8 mouse cellular contexts compared by ENCODE assay signal in genomic region chr17:34972069-34972749, GRCm38 (mm10). TPM values are rescaled to one million over a fixed set of nuclear protein-coding genes. Genes with fewer than 3 reads are reported as not detected.
DNase-seq lines count a peak whose midpoint lies in the region; ATAC-seq and TF ChIP-seq lines count a peak whose summit lies in the region.
"Not testable (repeated sequence)": the region's sequence is repeated elsewhere in the genome, so short reads cannot be mapped to it uniquely, and the experiment has no call there.

TSS of gene Hspa1a (minus strand) at chr17:34972156.
TSS of gene Hspa1l (plus strand) at chr17:34972703.

- WGBS in liver, embryonic 14.5 days (ENCODE audit: insufficient replicate concordance), result under 1% methylated on average over 30 of the region's 33 CpGs

- H3K36me3 ChIP-seq in ES-Bruce4 (ENCODE audit: control insufficient read depth, insufficient read depth, low read length, poor library complexity, severe bottlenecking); liver, embryonic 14.5 days (replicated peaks; ENCODE audit: control insufficient read depth, insufficient read depth, low read depth); myocyte (ENCODE audit: control insufficient read depth, insufficient read depth): not testable (repeated sequence)

- H3K9me3 ChIP-seq in ES-Bruce4 (replicated peaks; ENCODE audit: control insufficient read depth, insufficient read depth, low read length, poor library complexity, severe bottlenecking); liver, embryonic 14.5 days (ENCODE audit: control insufficient read depth, low read length): not testable (repeated sequence)

- H3K4me2 ChIP-seq in liver, embryonic 14.5 days (ENCODE audit: low read depth), result peak within 1 kb of the TSS; percentile 72
- H3K4me2 ChIP-seq in myocyte (ENCODE audit: low read depth), result peak within 1 kb of the TSS; percentile 39

- ATAC-seq in frontal cortex, adult (ENCODE audit: low TSS enrichment), result peak; percentile 93
- ATAC-seq in liver, embryonic 14.5 days (ENCODE audit: insufficient read depth), result peak; percentile 91

- not testable (repeated sequence) for H3K79me2 ChIP-seq in myocyte (ENCODE audit: control insufficient read depth, insufficient read depth)

- H3K4me1 ChIP-seq in ES-Bruce4 (ENCODE audit: control insufficient read depth, insufficient read depth, low read length); liver, embryonic 14.5 days (replicated peaks; ENCODE audit: control insufficient read depth in 2 of 2, insufficient read depth in 2 of 2, low read length in 1 of 2): not testable (repeated sequence)

- intact Hi-C loops in heart, postnatal 36 days (cut with DNase I), result not testable (repeated sequence)

- not testable (repeated sequence) for H3ac ChIP-seq in myocyte (ENCODE audit: control insufficient read depth, insufficient read length)

- not testable (repeated sequence) for TF ChIP-seq CTCF in ES-Bruce4 (IDR thresholded peaks at IDR 0.05; ENCODE audit: low read depth, low read length); liver, embryonic 14.5 days (IDR thresholded peaks at IDR 0.05; ENCODE audit: low read depth)

- TF ChIP-seq EP300 in ES-Bruce4 (IDR thresholded peaks at IDR 0.05; ENCODE audit: insufficient read depth, low read depth, low read length); liver, embryonic 14.5 days (IDR thresholded peaks at IDR 0.05; ENCODE audit: low read depth): not testable (repeated sequence)

- H3K27ac ChIP-seq in ES-Bruce4 (ENCODE audit: insufficient read depth, low read length); liver, embryonic 14.5 days: not testable (repeated sequence)

- TF ChIP-seq POLR2A in ES-Bruce4 (IDR thresholded peaks at IDR 0.05; ENCODE audit: insufficient read depth, low read length); myocyte (IDR thresholded peaks at IDR 0.05; ENCODE audit: insufficient read length, low read depth): not testable (repeated sequence)

- H3K4me3 ChIP-seq in ES-Bruce4 (ENCODE audit: low read depth, low read length) (peak within 1 kb of the TSS; percentile 58), myocyte (peak within 1 kb of the TSS; percentile 12)
- H3K4me3 ChIP-seq in liver, embryonic 14.5 days (ENCODE audit: insufficient read depth in 1 of 2, low read depth in 2 of 2, low read length in 2 of 2), result peak within 1 kb of the TSS; percentile 35 to 39

- H3K27me3 ChIP-seq in ES-Bruce4 (ENCODE audit: control insufficient read depth, insufficient read depth, low read length, poor library complexity, severe bottlenecking); myocyte (ENCODE audit: control insufficient read depth, insufficient read depth, insufficient read length): not testable (repeated sequence)
- peaks cover 26% of the 10 kb centered on the region for H3K27me3 ChIP-seq in liver, embryonic 14.5 days (ENCODE audit: control insufficient read depth, insufficient read depth, low read length)

- not testable (repeated sequence) for H3K9ac ChIP-seq in ES-Bruce4 (ENCODE audit: low read depth, poor library complexity, severe bottlenecking); liver, embryonic 14.5 days (replicated peaks)

- peak; percentile 77 to 78 for DNase-seq in cerebellum, postnatal 10 days
- peak; percentile 91 to 93 for DNase-seq in heart, postnatal 36 days
- peak; percentile 75 for DNase-seq in layer of hippocampus, adult 11-12 months (ENCODE audit: low spot score)
- peak in 1 of 3 experiments; percentile 60 for DNase-seq in liver, embryonic 14.5 days (ENCODE audit: low read depth in 3 of 3, low spot score in 3 of 3)
- peak; percentile 24 to 39 for DNase-seq in spleen, postnatal 14 days (ENCODE audit: low spot score in 2 of 2)

RNA-seq across cellular contexts. Expression of gene Hspa1a, which starts in this region (rescaled TPM):
- polyA plus RNA-seq in ES-Bruce4 (2011; ENCODE audit: insufficient read depth, insufficient read length, low read depth, missing spikeins) (1.9 and 2.5 TPM in 2 replicates), myocyte (2012; fragmentation: generic; extraction: Trizol) (1.8 TPM)
- total RNA-seq in heart, postnatal 36 days (2021), result 1 to 10 TPM; 4.2 to 4.6 TPM
- polyA plus RNA-seq in liver, embryonic 14.5 days (2012; rRNA removed), result 0.90 and 2.5 TPM in 2 replicates
- polyA plus RNA-seq in liver, embryonic 14.5 days (2014; fragmentation: Nextera tagmentation; extraction: Ambion mirVana), result 0.38 and 0.41 TPM in 2 replicates

RNA-seq across cellular contexts. Expression of gene Hspa1l, which starts in this region (rescaled TPM):
- polyA plus RNA-seq in ES-Bruce4 (2011; ENCODE audit: insufficient read depth, insufficient read length, low read depth, missing spikeins), result 0.25 TPM in 1 of 2 replicates, not detected in the other
- 1 to 10 TPM; 7.8 to 9.2 TPM for total RNA-seq in heart, postnatal 36 days (2021)
- 0.02 TPM in 1 of 2 replicates, not detected in the other for polyA plus RNA-seq in liver, embryonic 14.5 days (2012; rRNA removed)
- 0.19 and 0.25 TPM in 2 replicates for polyA plus RNA-seq in liver, embryonic 14.5 days (2014; fragmentation: Nextera tagmentation; extraction: Ambion mirVana)
- polyA plus RNA-seq in myocyte (2012; fragmentation: generic; extraction: Trizol), result 1.3 TPM
